Mouse (Mus musculus) stomach, postnatal 0 days (tissue): ENCODE results near the gene Fjx1. TPM values are rescaled to one million over a fixed set of nuclear protein-coding genes. Genes with fewer than 3 reads are reported as not detected.

Source experiments
- ATAC-seq: fragments of 200-750 bp; cut with Nextera tagmentation; 2 replicates; pipeline ENCODE4 v1.8.0; 2017; ENCODE audit not compliant: low FRiP score, low TSS enrichment
- DNase-seq: peaks from one replicate; pipeline ENCODE4 v3.0.0-alpha.2; 2016; ENCODE audit warnings: low spot score
- H3K27ac ChIP-seq: fragments of 300-500 bp; sonication (generic); replicated peaks from 2 replicates; pipeline ENCODE4 v1.5.1; 2014; ENCODE audit warnings: mild to moderate bottlenecking, control low read depth
- H3K27me3 ChIP-seq: fragments of 300-500 bp; sonication (generic); 2 replicates; pipeline ENCODE4 v1.6.1; 2014; ENCODE audit warnings: low read length; ENCODE audit not compliant: control insufficient read depth, insufficient read depth
- H3K36me3 ChIP-seq: fragments of 300-500 bp; sonication (generic); 2 replicates; pipeline ENCODE4 v1.6.1; 2014; ENCODE audit warnings: low read length, mixed read lengths; ENCODE audit not compliant: control insufficient read depth, insufficient read depth
- H3K4me1 ChIP-seq: fragments of 300-500 bp; sonication (generic); replicated peaks from 2 replicates; pipeline ENCODE4 v1.6.1; 2014; ENCODE audit warnings: antibody characterized with exemption; ENCODE audit not compliant: control insufficient read depth, insufficient read depth
- H3K4me2 ChIP-seq: fragments of 300-500 bp; sonication (generic); replicated peaks from 2 replicates; pipeline ENCODE4 v1.6.1; 2014; ENCODE audit warnings: low read depth, mild to moderate bottlenecking, control low read depth, moderate library complexity
- H3K4me3 ChIP-seq: fragments of 300-500 bp; sonication (generic); 2 replicates; pipeline ENCODE4 v1.5.1; 2014; ENCODE audit warnings: low read depth, low read length, control low read depth
- H3K9ac ChIP-seq: fragments of 300-500 bp; sonication (generic); 2 replicates; pipeline ENCODE4 v1.6.1; 2014; ENCODE audit warnings: mild to moderate bottlenecking, low read length, control low read depth, mixed read lengths
- H3K9me3 ChIP-seq: fragments of 300-500 bp; sonication (generic); 2 replicates; pipeline ENCODE4 v1.6.1; 2016; ENCODE audit warnings: low read length; ENCODE audit not compliant: control insufficient read depth
- CTCF ChIP-seq: IDR thresholded peaks from 2 replicates; pipeline ENCODE4 v1.5.1; 2016; ENCODE audit warnings: antibody characterized with exemption, low read depth, mild to moderate bottlenecking, moderate library complexity
- EP300 ChIP-seq: optimal IDR thresholded peaks from 2 replicates; pipeline ENCODE3; 2016; ENCODE audit warnings: antibody characterized with exemption
- WGBS: fragments of 180-500 bp; shearing (Covaris S2); extraction: QIAGEN DNeasy Blood & Tissue Kit; methylation state at CpG from one replicate; pipeline ENCODE4 v1.1.7; 2014; 5-methylcytosine and 5-hydroxymethylcytosine counted together
- polyA plus RNA-seq: library from polyadenylated mRNA; unstranded; fragments of >200 nt; fragmentation: Nextera tagmentation; extraction: Ambion mirVana; gene quantifications from 2 replicates; pipeline ENCODE4 v1.2.1, GENCODE M21; 2015

Gene Fjx1
- polyA plus RNA-seq, 1 experiment from 2014 or later = 5.9 TPM

DNA sequence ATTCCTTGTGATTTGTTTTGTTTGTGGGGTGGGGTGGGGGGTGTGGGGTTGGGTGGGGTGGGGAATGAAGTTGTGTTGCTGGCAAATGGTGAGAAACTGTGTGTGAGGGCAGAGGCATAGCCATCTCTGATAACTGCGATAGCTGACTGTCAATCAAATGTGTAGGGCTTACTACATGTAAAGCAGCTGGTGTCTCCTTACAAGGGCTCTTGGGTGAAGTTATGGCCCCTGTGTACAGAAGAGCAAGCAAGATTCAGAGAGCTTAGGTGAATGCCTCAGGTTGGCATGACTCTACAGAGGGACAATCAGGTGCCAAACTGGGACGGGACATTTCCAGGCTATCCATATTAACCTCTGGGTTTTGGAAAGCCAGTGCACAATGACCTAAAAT is 12.0 kb upstream of the Fjx1 start:
- Histone ChIP-seq H3K9me3 (no peaks in the 10 kb centered on the region), H3K4me2 (no peak overlapping the region), H3K4me3 (no peak overlapping the region), H3K36me3 (no peaks in the 10 kb centered on the region), H3K27me3 (no peaks in the 10 kb centered on the region), H3K4me1 (no peaks in the 10 kb centered on the region), H3K9ac (no peak overlapping the region), H3K27ac (0 out of 2 replicates have a peak overlapping the region, but pooled peaks have one; percentile 65)
- WGBS = 78% methylated on average over 2 of the region's 2 CpGs
- DNase-seq (no peak), ATAC-seq (no peak)
- no peak for TF ChIP-seq CTCF
- no peak for TF ChIP-seq EP300

GRCm38 (mm10) chr2:102463587-102464341 is 11.5 kb upstream of the Fjx1 start:
- ATAC-seq = peak; percentile 61; the same call in 1 of the 2 replicates
- Histone ChIP-seq H3K27me3 (no peaks in the 10 kb centered on the region), H3K4me2 (peak overlapping the region; percentile 32; the same call in 1 of the 2 replicates), H3K9me3 (no peaks in the 10 kb centered on the region), H3K4me1 (no peaks in the 10 kb centered on the region), H3K27ac (peak overlapping the region; percentile 65; the same call in 1 of the 2 replicates), H3K9ac (no peak overlapping the region), H3K4me3 (no peak overlapping the region), H3K36me3 (no peaks in the 10 kb centered on the region)
- TF ChIP-seq CTCF (no peak), EP300 (no peak)
- WGBS = 29% methylated on average over 12 of the region's 12 CpGs
- DNase-seq = peak; percentile 36

- Histone ChIP-seq H3K27me3 (no peaks in the 10 kb centered on the region), H3K4me3 (no peak overlapping the region), H3K27ac (no peak overlapping the region), H3K9ac (no peak overlapping the region), H3K4me1 (no peaks in the 10 kb centered on the region), H3K9me3 (no peaks in the 10 kb centered on the region), H3K36me3 (no peaks in the 10 kb centered on the region), H3K4me2 (no peak overlapping the region)
- WGBS = 81% methylated on average over 1 of the region's 1 CpGs
- TF ChIP-seq CTCF (no peak), EP300 (no peak)
- DNase-seq = no peak
- ATAC-seq = no peak
Measured at GRCm38 (mm10) chr2:102461491-102461890, 9.2 kb upstream of the Fjx1 start.

DNA sequence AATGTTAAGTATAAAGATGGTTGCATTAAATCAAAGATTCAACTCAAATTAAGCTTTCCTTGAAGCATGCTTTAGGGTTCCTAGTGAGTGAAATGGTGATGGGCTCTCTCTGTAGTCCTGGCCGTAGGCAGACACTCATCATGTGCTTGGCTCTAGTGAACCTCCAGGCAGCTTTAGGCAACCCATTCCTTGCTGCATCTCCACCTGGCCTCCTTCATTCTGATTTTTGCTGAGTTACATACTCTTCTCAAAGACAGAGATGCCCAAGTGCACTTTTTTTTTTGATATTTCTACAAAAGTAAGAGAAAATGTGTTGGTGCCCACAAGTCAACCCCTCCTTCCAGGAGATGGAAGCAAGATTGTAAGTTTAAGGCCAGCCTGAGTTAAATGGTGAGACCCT is 2.8 kb upstream of the Fjx1 start:
- no peak for ATAC-seq
- H3K4me2 ChIP-seq = no peak overlapping the region
- no peak overlapping the region for H3K27ac ChIP-seq
- no peak overlapping the region for H3K4me3 ChIP-seq
- no peaks in the 10 kb centered on the region for H3K27me3 ChIP-seq
- no peaks in the 10 kb centered on the region for H3K9me3 ChIP-seq
- no peak for DNase-seq
- no peaks in the 10 kb centered on the region for H3K36me3 ChIP-seq
- H3K4me1 ChIP-seq = peaks cover 3% of the 10 kb centered on the region; the same call in 1 of the 2 replicates
- no peak overlapping the region for H3K9ac ChIP-seq
- WGBS = 100% methylated on average over 1 of the region's 1 CpGs
- TF ChIP-seq EP300 = no peak
- no peak for TF ChIP-seq CTCF

- Histone ChIP-seq H3K27ac (no peak overlapping the region), H3K4me3 (no peak overlapping the region), H3K27me3 (no peaks in the 10 kb centered on the region), H3K9me3 (no peaks in the 10 kb centered on the region), H3K4me2 (no peak overlapping the region), H3K36me3 (no peaks in the 10 kb centered on the region), H3K9ac (no peak overlapping the region), H3K4me1 (peaks cover 3% of the 10 kb centered on the region; the same call in 1 of the 2 replicates)
- TF ChIP-seq EP300 (no peak), CTCF (peak; percentile 80)
- no peak for ATAC-seq
- WGBS = 24% methylated on average over 3 of the region's 3 CpGs
- no peak for DNase-seq
Measured at GRCm38 (mm10) chr2:102453447-102453846, 1.1 kb upstream of the Fjx1 start.
